Mouse (Mus musculus) left cerebral cortex, adult 2 months (tissue): ENCODE results near the gene Ddx39b. TPM values are rescaled to one million over a fixed set of nuclear protein-coding genes. Genes with fewer than 3 reads are reported as not detected.
A peak's percentile ranks its signal among the peaks of the same experiment; 100 is the strongest.

Experiments
- DNase-seq, 2 experiments: peaks; one replicate each; pipeline ENCODE4 v3.0.0; 2021 to 2022; ENCODE audit warnings: low spot score in 2 of 2, mixed read lengths in 1 of 2; ENCODE audit errors: extremely low spot score in 1 of 2
- H3K27ac ChIP-seq: fragments of 200-600 bp; 2 replicates; pipeline ENCODE4 v1.8.1; 2022
- H3K4me3 ChIP-seq: fragments of 200-600 bp; 2 replicates; pipeline ENCODE4 v1.8.1; 2022
- CTCF ChIP-seq: fragments of 200-600 bp; IDR thresholded peaks from 2 replicates; pipeline ENCODE4 v1.8.1; 2022; ENCODE audit warnings: antibody characterized with exemption, mild to moderate bottlenecking, moderate library complexity
- intact Hi-C: fragments of 180-260 bp; cut with DNase I; formaldehyde crosslinking; loops from one replicate; pipeline ENCODE4 v1.15.1; 2025
- total RNA-seq, 2 experiments: library from RNA; stranded (reverse); gene quantifications; 2 replicates each; pipeline ENCODE4 v1.2.3; 2021

Ddx39b gene
- total RNA-seq, 2 experiments from 2014 or later: 215 TPM

- H3K4me3 ChIP-seq: no peak overlapping the region
- no peak overlapping the region for H3K27ac ChIP-seq
- intact Hi-C loops: loop anchor here (5.0 kb wide), 1 partner anchor 45 kb away; no protein-coding TSS in a partner anchor
- DNase-seq: no peak
- TF ChIP-seq CTCF: no peak
Measured at GRCm38 (mm10) chr17:35257378-35257777, 15.8 kb downstream of the Ddx39b start.

GRCm38 (mm10) chr17:35257824-35258491 is 16.4 kb downstream of the Ddx39b start:
- Histone ChIP-seq H3K27ac (peak overlapping the region; percentile 60), H3K4me3 (peak overlapping the region; percentile 46)
- peak; percentile 92 for TF ChIP-seq CTCF
- DNase-seq: peak; percentile 90
- intact Hi-C loops: loop anchor here (1.0 to 5.0 kb wide), 2 partner anchors 16 to 44 kb away; no protein-coding TSS in a partner anchor

- Histone ChIP-seq H3K27ac (no peak overlapping the region), H3K4me3 (no peak overlapping the region)
- intact Hi-C loops: loop anchor here (1.0 to 5.0 kb wide), 2 partner anchors 16 to 44 kb away; no protein-coding TSS in a partner anchor
- TF ChIP-seq CTCF: no peak; the same call in 1 of the 2 replicates
- DNase-seq: no peak
Measured at GRCm38 (mm10) chr17:35258492-35259478, 17.2 kb downstream of the Ddx39b start.

- intact Hi-C loops: loop anchor here (5.0 kb wide), 1 partner anchor 43 kb away; no protein-coding TSS in a partner anchor
Measured at GRCm38 (mm10) chr17:35259621-35260020, 18.1 kb downstream of the Ddx39b start.

GRCm38 (mm10) chr17:35261651-35262050 is 20.1 kb downstream of the Ddx39b start:
- Histone ChIP-seq H3K4me3 (no peak overlapping the region), H3K27ac (no peak overlapping the region)
- DNase-seq: no peak
- intact Hi-C loops: no loop called here
- no peak for TF ChIP-seq CTCF

More at GRCm38 (mm10) chr17:35259621-35260020, 18.1 kb downstream of the Ddx39b start:
- TF ChIP-seq CTCF: no peak
- no peak overlapping the region for H3K27ac ChIP-seq
- DNase-seq: no peak
- no peak overlapping the region for H3K4me3 ChIP-seq

GRCm38 (mm10) chr17:35262664-35263522 is 21.3 kb downstream of the Ddx39b start, which contains the start of gene H2-D1:
Gene H2-D1, plus strand, starts transcription at chr17:35262730.
- intact Hi-C loops: no loop called here
- Histone ChIP-seq H3K27ac (peak within 1 kb of the TSS; percentile 17; the same call in 1 of the 2 replicates), H3K4me3 (peak within 1 kb of the TSS; percentile 67)
- peak; percentile 93 to 98 for DNase-seq
- TF ChIP-seq CTCF: no peak

- Histone ChIP-seq H3K27ac (no peak overlapping the region), H3K4me3 (peak overlapping the region; percentile 67)
- intact Hi-C loops: no loop called here
- TF ChIP-seq CTCF: no peak
- no peak for DNase-seq
Measured at GRCm38 (mm10) chr17:35263523-35263883, 22.0 kb downstream of the Ddx39b start.

GRCm38 (mm10) chr17:35267399-35268086 is 26.0 kb downstream of the Ddx39b start:
- DNase-seq: no peak
- Histone ChIP-seq H3K27ac (no peak overlapping the region), H3K4me3 (no peak overlapping the region)
- TF ChIP-seq CTCF: no peak
- intact Hi-C loops: no loop called here

- no peak for DNase-seq
- no peak overlapping the region for H3K4me3 ChIP-seq
- intact Hi-C loops: no loop called here
- TF ChIP-seq CTCF: no peak
- no peak overlapping the region for H3K27ac ChIP-seq
Measured at GRCm38 (mm10) chr17:35269653-35270347, 28.3 kb downstream of the Ddx39b start.

- intact Hi-C loops: no loop called here
- no peak for DNase-seq
- Histone ChIP-seq H3K27ac (no peak overlapping the region), H3K4me3 (no peak overlapping the region)
- no peak for TF ChIP-seq CTCF
Measured at GRCm38 (mm10) chr17:35272249-35272648, 30.7 kb downstream of the Ddx39b start.
